Comparison of ENCODE assay signal across 8 mouse cellular contexts in the genomic region with DNA sequence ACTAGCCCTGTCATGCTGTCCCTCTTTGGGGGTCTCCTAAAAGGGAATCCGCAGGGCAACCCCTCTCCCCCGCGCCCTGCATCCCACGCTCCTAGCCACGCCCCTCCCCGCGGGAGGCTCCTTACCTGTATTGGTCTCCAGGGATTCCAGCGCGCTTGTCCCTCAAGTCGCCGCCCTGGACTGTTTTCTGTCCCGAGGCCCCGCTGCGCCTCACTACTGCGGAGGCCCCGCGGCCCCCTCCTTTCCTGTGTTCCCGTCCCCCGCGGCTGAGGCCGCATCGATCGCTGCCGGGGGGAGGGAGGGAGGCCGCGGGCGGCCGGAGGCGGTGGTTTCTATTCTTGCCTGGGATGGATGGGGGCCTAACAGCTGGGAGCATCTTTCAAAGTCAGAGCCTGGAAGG. TPM values are rescaled to one million over a fixed set of nuclear protein-coding genes. Genes with fewer than 3 reads are reported as not detected.
DNase-seq lines count a peak whose midpoint lies in the region; ATAC-seq and TF ChIP-seq lines count a peak whose summit lies in the region.

A gene (minus strand): TSS at position 212 of the 400 bp plus-strand sequence.

- H3K4me2 ChIP-seq in embryonic facial prominence, embryonic 15.5 days (replicated peaks): peak within 1 kb of the TSS; percentile 53
- H3K4me2 ChIP-seq in intestine, embryonic 16.5 days (ENCODE audit: low read depth, low read length): peak within 1 kb of the TSS; percentile 62
- H3K4me2 ChIP-seq in neural tube, embryonic 11.5 days (ENCODE audit: low read depth): peak within 1 kb of the TSS; percentile 51

- TF ChIP-seq CTCF in layer of hippocampus, adult 2 months (conservative IDR thresholded peaks at IDR 0.05): no peak

- no peaks in the 10 kb centered on the region for H3K9me3 ChIP-seq in embryonic facial prominence, embryonic 15.5 days (replicated peaks)
- H3K9me3 ChIP-seq in intestine, embryonic 16.5 days (ENCODE audit: control insufficient read depth, low read length): no peaks in the 10 kb centered on the region
- H3K9me3 ChIP-seq in neural tube, embryonic 11.5 days (ENCODE audit: control insufficient read depth, low read length): no peaks in the 10 kb centered on the region

- H3K27me3 ChIP-seq in embryonic facial prominence, embryonic 15.5 days: peaks cover 61% of the 10 kb centered on the region
- H3K27me3 ChIP-seq in intestine, embryonic 16.5 days (replicated peaks; ENCODE audit: control insufficient read depth, insufficient read depth, low read length): peaks cover 59% of the 10 kb centered on the region
- peaks cover 61% of the 10 kb centered on the region for H3K27me3 ChIP-seq in neural tube, embryonic 11.5 days (ENCODE audit: control insufficient read depth, insufficient read depth, low read length)

- DNase-seq in layer of hippocampus, adult 2 months (ENCODE audit: low spot score in 2 of 2): no peak
- DNase-seq in layer of hippocampus, postnatal 36 days: no peak
- DNase-seq in neural tube, embryonic 11.5 days (ENCODE audit: low spot score): peak; percentile 39
- DNase-seq in adrenal gland, postnatal 25 days: no peak
- no peak for DNase-seq in layer of hippocampus, postnatal 10 days (ENCODE audit: low spot score in 2 of 2)
- DNase-seq in frontal cortex, postnatal 14 days (ENCODE audit: low spot score in 2 of 2): no peak

- peaks cover 28% of the 10 kb centered on the region for H3K4me1 ChIP-seq in embryonic facial prominence, embryonic 15.5 days
- H3K4me1 ChIP-seq in intestine, embryonic 16.5 days (ENCODE audit: control insufficient read depth, insufficient read depth, low read length): peaks cover 18% of the 10 kb centered on the region
- peaks cover 7% of the 10 kb centered on the region for H3K4me1 ChIP-seq in neural tube, embryonic 11.5 days (ENCODE audit: control insufficient read depth, insufficient read depth, low read length)

- no peaks in the 10 kb centered on the region for H3K36me3 ChIP-seq in embryonic facial prominence, embryonic 15.5 days
- H3K36me3 ChIP-seq in intestine, embryonic 16.5 days (ENCODE audit: control insufficient read depth, insufficient read depth, low read length): no peaks in the 10 kb centered on the region
- no peaks in the 10 kb centered on the region for H3K36me3 ChIP-seq in neural tube, embryonic 11.5 days (ENCODE audit: control insufficient read depth, insufficient read depth, low read length)

- 0 out of 2 replicates have a peak within 1 kb of the TSS, but pooled peaks have one; percentile 16 for H3K9ac ChIP-seq in embryonic facial prominence, embryonic 15.5 days
- H3K9ac ChIP-seq in intestine, embryonic 16.5 days (ENCODE audit: low read depth, low read length): peak within 1 kb of the TSS; percentile 46
- no peak within 1 kb of the TSS for H3K9ac ChIP-seq in neural tube, embryonic 11.5 days (ENCODE audit: low read length)

- peak within 1 kb of the TSS; percentile 45 for H3K4me3 ChIP-seq in layer of hippocampus, adult 2 months
- peak within 1 kb of the TSS; percentile 35 for H3K4me3 ChIP-seq in embryonic facial prominence, embryonic 15.5 days (replicated peaks)
- H3K4me3 ChIP-seq in intestine, embryonic 16.5 days (ENCODE audit: low read length): peak within 1 kb of the TSS; percentile 41
- peak within 1 kb of the TSS; percentile 26; the same call in 1 of the 2 replicates for H3K4me3 ChIP-seq in neural tube, embryonic 11.5 days (ENCODE audit: low read depth, low read length)

- H3K27ac ChIP-seq in layer of hippocampus, adult 2 months: no peak within 1 kb of the TSS
- H3K27ac ChIP-seq in embryonic facial prominence, embryonic 15.5 days (replicated peaks): no peak within 1 kb of the TSS
- no peak within 1 kb of the TSS for H3K27ac ChIP-seq in intestine, embryonic 16.5 days (ENCODE audit: low read length)
- H3K27ac ChIP-seq in neural tube, embryonic 11.5 days (ENCODE audit: low read depth, low read length): no peak within 1 kb of the TSS

- under 1% methylated on average over 29 of the region's 29 CpGs for WGBS in embryonic facial prominence, embryonic 15.5 days
- 2% methylated on average over 29 of the region's 29 CpGs for WGBS in intestine, embryonic 16.5 days
- WGBS in neural tube, embryonic 11.5 days: under 1% methylated on average over 23 of the region's 29 CpGs

- ATAC-seq in embryonic facial prominence, embryonic 15.5 days (ENCODE audit: insufficient number of reproducible peaks, low FRiP score, low TSS enrichment, low read depth): no peak
- ATAC-seq in intestine, embryonic 16.5 days: peak; percentile 18; the same call in 1 of the 2 replicates
- no peak for ATAC-seq in neural tube, embryonic 11.5 days (ENCODE audit: insufficient read depth, low FRiP score, low TSS enrichment)

RNA-seq across cellular contexts. Expression of the gene that starts here (rescaled TPM):
- total RNA-seq in layer of hippocampus, adult 2 months (2021): 1 to 10 TPM; 4.4 to 5.7 TPM
- total RNA-seq in layer of hippocampus, postnatal 36 days (2021): 1 to 10 TPM; 4.0 to 4.2 TPM
- 0.49 and 0.96 TPM in 2 replicates for polyA plus RNA-seq in embryonic facial prominence, embryonic 15.5 days (2015; fragmentation: Nextera tagmentation; extraction: Ambion mirVana)
- 0.22 and 0.45 TPM in 2 replicates for polyA plus RNA-seq in intestine, embryonic 16.5 days (2015; fragmentation: Nextera tagmentation; extraction: Ambion mirVana)
- 0.21 TPM in 1 of 2 replicates, not detected in the other for polyA plus RNA-seq in neural tube, embryonic 11.5 days (2014; fragmentation: Nextera tagmentation; extraction: Ambion mirVana)
- not detected in 2 replicates for total RNA-seq in adrenal gland, postnatal 25 days (2021)
- 1 to 10 TPM; 6.5 to 7.7 TPM for total RNA-seq in layer of hippocampus, postnatal 10 days (2021)

Comparison
In these comparisons a context has a peak if more than half of its experiments do, and no peak if none do; other contexts are left out.
1. Peak in ATAC-seq, H3K4me3 ChIP-seq, H3K9ac ChIP-seq and H3K4me2 ChIP-seq in intestine, embryonic 16.5 days; RNA of the gene not detected or under 1 TPM.
2. Peak in DNase-seq, H3K4me3 ChIP-seq and H3K4me2 ChIP-seq in neural tube, embryonic 11.5 days; RNA of the gene not detected or under 1 TPM.